Mouse (Mus musculus) liver, embryonic 14.5 days (tissue): ENCODE measurements around the gene B3gnt6. TPM values are rescaled to one million over a fixed set of nuclear protein-coding genes. Genes with fewer than 3 reads are reported as not detected.

Experiments
- ATAC-seq: fragments of 200-750 bp; cut with Nextera tagmentation; 2 replicates; pipeline ENCODE4 v1.8.0; 2017; ENCODE audit warnings: moderate number of reproducible peaks, mild to moderate bottlenecking, moderate library complexity; ENCODE audit not compliant: insufficient read depth
- DNase-seq, 3 experiments: peaks; one replicate each; pipeline ENCODE4 v3.0.0-alpha.2; 2012 to 2013; ENCODE audit warnings: low read depth in 3 of 3, low spot score in 3 of 3
- H3K27ac ChIP-seq: fragments of 300-500 bp; sonication (generic); 2 replicates; pipeline ENCODE4 v1.5.1; 2014; ENCODE audit warnings: moderate library complexity, mild to moderate bottlenecking, control low read depth, inconsistent platforms
- H3K27me3 ChIP-seq: fragments of 300-500 bp; sonication (generic); 2 replicates; pipeline ENCODE4 v1.6.1; 2014; ENCODE audit warnings: mild to moderate bottlenecking, low read length, moderate library complexity; ENCODE audit not compliant: control insufficient read depth, insufficient read depth
- H3K36me3 ChIP-seq: fragments of 300-500 bp; sonication (generic); replicated peaks from 2 replicates; pipeline ENCODE4 v1.6.1; 2014; ENCODE audit warnings: low read depth; ENCODE audit not compliant: control insufficient read depth, insufficient read depth
- H3K4me1 ChIP-seq, 2 experiments: fragments of 200-500 bp in 1 of 2; fragments of 300-500 bp in 1 of 2; sonication (generic) in 1 of 2; replicated peaks; 2 replicates each; pipeline ENCODE4 v1.6.1; 2012 to 2014; ENCODE audit warnings: antibody characterized with exemption in 1 of 2, inconsistent platforms in 1 of 2, low read length in 1 of 2; ENCODE audit not compliant: control insufficient read depth in 2 of 2, insufficient read depth in 2 of 2
- H3K4me2 ChIP-seq: fragments of 300-500 bp; sonication (generic); 2 replicates; pipeline ENCODE4 v1.6.1; 2014; ENCODE audit warnings: low read depth, mild to moderate bottlenecking, control low read depth, moderate library complexity
- H3K4me3 ChIP-seq, 2 experiments: fragments of 200-500 bp in 1 of 2; fragments of 300-500 bp in 1 of 2; sonication (generic) in 1 of 2; 2 replicates each; pipeline ENCODE4 v1.5.1; 2012 to 2014; ENCODE audit warnings: low read depth in 2 of 2, low read length in 2 of 2, mild to moderate bottlenecking in 2 of 2, control low read depth in 1 of 2, inconsistent platforms in 1 of 2, moderate library complexity in 1 of 2; ENCODE audit not compliant: insufficient read depth in 1 of 2
- H3K9ac ChIP-seq: fragments of 300-500 bp; sonication (generic); replicated peaks from 2 replicates; pipeline ENCODE4 v1.6.1; 2014; ENCODE audit warnings: mild to moderate bottlenecking, control low read depth, moderate library complexity
- H3K9me3 ChIP-seq: fragments of 300-500 bp; sonication (generic); 2 replicates; pipeline ENCODE4 v1.6.1; 2016; ENCODE audit warnings: low read length, mixed read lengths; ENCODE audit not compliant: control insufficient read depth
- CTCF ChIP-seq: IDR thresholded peaks from 2 replicates; pipeline ENCODE4 v1.5.1; 2016; ENCODE audit warnings: antibody characterized with exemption, low read depth, control low read depth
- EP300 ChIP-seq: IDR thresholded peaks from 2 replicates; pipeline ENCODE4 v1.6.1; 2016; ENCODE audit warnings: antibody characterized with exemption, low read depth
- WGBS: fragments of 180-500 bp; shearing (Covaris S2); extraction: QIAGEN DNeasy Blood & Tissue Kit; methylation state at CpG from one replicate; pipeline ENCODE4 v1.1.7; 2014; ENCODE audit not compliant: insufficient replicate concordance; 5-methylcytosine and 5-hydroxymethylcytosine counted together
- polyA plus RNA-seq, 2 experiments: library from polyadenylated mRNA; depleted of rRNA in 1 of 2; stranded (reverse) in 1 of 2; unstranded in 1 of 2; fragments of >200 nt; fragmentation: Nextera tagmentation in 1 of 2; extraction: Ambion mirVana in 1 of 2; gene quantifications; 2 replicates each; pipeline versions ENCODE4 v1.2.1 to v1.2.3; 2012 to 2014

Gene B3gnt6
- polyA plus RNA-seq, 2 experiments, result 0.03 TPM; not detected in 1

- 71% methylated on average over 6 of the region's 6 CpGs for WGBS
- H3K27me3 ChIP-seq, result no peaks in the 10 kb centered on the region
- no peak overlapping the region for H3K4me3 ChIP-seq
- H3K9me3 ChIP-seq, result no peaks in the 10 kb centered on the region
- H3K27ac ChIP-seq, result no peak overlapping the region
- no peak overlapping the region for H3K9ac ChIP-seq
- TF ChIP-seq CTCF (no peak), EP300 (no peak)
- no peak overlapping the region for H3K4me2 ChIP-seq
- peaks cover 34 to 60% of the 10 kb centered on the region in 2 experiments for H3K4me1 ChIP-seq
- ATAC-seq, result no peak
- DNase-seq, result no peak
- peaks cover 16% of the 10 kb centered on the region for H3K36me3 ChIP-seq
Measured at GRCm38 (mm10) chr7:98162239-98162638, 37.0 kb downstream of the B3gnt6 start.

- TF ChIP-seq EP300 (no peak), CTCF (no peak)
- peaks cover 40 to 66% of the 10 kb centered on the region in 2 experiments for H3K4me1 ChIP-seq
- no peaks in the 10 kb centered on the region for H3K27me3 ChIP-seq
- no peak overlapping the region for H3K9ac ChIP-seq
- H3K4me2 ChIP-seq, result no peak overlapping the region
- H3K36me3 ChIP-seq, result peaks cover 21% of the 10 kb centered on the region
- H3K27ac ChIP-seq, result peak overlapping the region; percentile 20; the same call in 1 of the 2 replicates
- ATAC-seq, result no peak
- no peaks in the 10 kb centered on the region for H3K9me3 ChIP-seq
- no peak overlapping the region for H3K4me3 ChIP-seq
- WGBS, result 59% methylated on average over 8 of the region's 8 CpGs
- DNase-seq, result no peak
Measured at GRCm38 (mm10) chr7:98160041-98160740, 39.1 kb downstream of the B3gnt6 start.

- ATAC-seq (peak; percentile 34; the same call in 1 of the 2 replicates), DNase-seq (no peak)
- H3K36me3 ChIP-seq, result peaks cover 26% of the 10 kb centered on the region
- H3K4me3 ChIP-seq, result peak overlapping the region; percentile 30 to 44
- peak overlapping the region; percentile 44 for H3K9ac ChIP-seq
- peak overlapping the region; percentile 77 for H3K27ac ChIP-seq
- peak overlapping the region; percentile 43 for H3K4me2 ChIP-seq
- peaks cover 33 to 54% of the 10 kb centered on the region in 2 experiments for H3K4me1 ChIP-seq
- no peaks in the 10 kb centered on the region for H3K9me3 ChIP-seq
- WGBS, result 42% methylated on average over 8 of the region's 8 CpGs
- no peaks in the 10 kb centered on the region for H3K27me3 ChIP-seq
- no peak for TF ChIP-seq EP300
- no peak for TF ChIP-seq CTCF
Measured at GRCm38 (mm10) chr7:98158481-98158880, 40.8 kb downstream of the B3gnt6 start.

GRCm38 (mm10) chr7:98157636-98158332, 41.5 kb downstream of the B3gnt6 start:
- H3K9me3 ChIP-seq, result no peaks in the 10 kb centered on the region
- peaks cover 33 to 47% of the 10 kb centered on the region in 2 experiments for H3K4me1 ChIP-seq
- H3K9ac ChIP-seq, result peak overlapping the region; percentile 44
- DNase-seq, result peak in 1 of 3 experiments; percentile 70
- WGBS, result 36% methylated on average over 5 of the region's 5 CpGs
- H3K27ac ChIP-seq, result peak overlapping the region; percentile 77
- peak overlapping the region; percentile 43 for H3K4me2 ChIP-seq
- ATAC-seq, result peak; percentile 60; the same call in 1 of the 2 replicates
- no peak for TF ChIP-seq EP300
- H3K4me3 ChIP-seq, result peak overlapping the region; percentile 30 to 44; a peak in 3 of 4 replicates
- peaks cover 26% of the 10 kb centered on the region for H3K36me3 ChIP-seq
- H3K27me3 ChIP-seq, result no peaks in the 10 kb centered on the region

GRCm38 (mm10) chr7:98156280-98156665, 43.0 kb downstream of the B3gnt6 start:
- DNase-seq (no peak), ATAC-seq (no peak)
- no peak overlapping the region for H3K4me2 ChIP-seq
- H3K9ac ChIP-seq, result no peak overlapping the region
- no peak overlapping the region for H3K4me3 ChIP-seq
- peaks cover 26% of the 10 kb centered on the region for H3K36me3 ChIP-seq
- H3K27ac ChIP-seq, result peak overlapping the region; percentile 77; the same call in 1 of the 2 replicates
- no peaks in the 10 kb centered on the region for H3K27me3 ChIP-seq
- WGBS, result 18% methylated on average over 3 of the region's 3 CpGs
- TF ChIP-seq CTCF (no peak), EP300 (no peak)
- peaks cover 33 to 44% of the 10 kb centered on the region in 2 experiments for H3K4me1 ChIP-seq
- no peaks in the 10 kb centered on the region for H3K9me3 ChIP-seq
